Mouse (Mus musculus) bone marrow macrophage, adult 2 months (primary cell): ENCODE data around the gene Ppp1r18.
A peak's percentile ranks its signal among the peaks of the same experiment; 100 is the strongest.

Experiments
- CTCF ChIP-seq: IDR thresholded peaks from 2 replicates; pipeline ENCODE4 v1.5.1; 2012; ENCODE audit warnings: low read depth, mild to moderate bottlenecking, low read length, moderate library complexity
- POLR2A ChIP-seq: IDR thresholded peaks from 2 replicates; pipeline ENCODE4 v1.6.1; 2012; ENCODE audit warnings: mild to moderate bottlenecking, low read depth, low read length, borderline replicate concordance

- TF ChIP-seq POLR2A (peak; percentile 46; the same call in 1 of the 2 replicates), CTCF (no peak)
These were observed 42.1 kb upstream of the Ppp1r18 start, which contains the start of gene Flot1 for GRCm38 (mm10) chr17:35822964-35823937.
